Mouse (Mus musculus): ENCODE data around the gene Nkapd1. TPM values are rescaled to one million over a fixed set of nuclear protein-coding genes. Genes with fewer than 3 reads are reported as not detected.

Nkapd1 gene
- total RNA-seq, 2 experiments from 2014 or later = 19.6 to 25.3 TPM

GRCm38 (mm10) chr9:50602055-50602845, 15.0 kb downstream of the Nkapd1 start:
- ATAC-seq (ENCODE audit: poor library complexity, severe bottlenecking) = no peak

DNA sequence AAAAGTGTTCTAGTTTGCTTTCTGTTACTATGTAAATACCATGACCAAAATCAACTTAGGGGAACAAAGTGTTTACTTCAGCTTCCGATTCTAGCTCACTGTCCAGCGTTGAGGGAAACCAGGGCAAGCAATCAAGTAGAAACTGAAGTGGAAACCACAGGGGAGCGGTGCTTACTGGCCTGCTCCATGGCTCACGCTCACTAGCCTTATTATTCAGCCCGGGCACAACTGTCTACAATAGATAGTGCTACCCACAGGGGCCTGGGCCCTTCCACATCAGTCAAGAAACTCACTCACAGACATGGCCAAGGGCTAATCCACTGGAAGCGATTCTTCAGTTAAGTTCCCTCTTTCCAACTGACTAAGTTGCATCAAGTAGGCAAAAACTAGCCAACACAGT, 15.7 kb downstream of the Nkapd1 start:
- ATAC-seq (ENCODE audit: poor library complexity, severe bottlenecking) = no peak

GRCm38 (mm10) chr9:50596973-50597372, 20.3 kb downstream of the Nkapd1 start:
- ATAC-seq (ENCODE audit: poor library complexity, severe bottlenecking) = no peak

GRCm38 (mm10) chr9:50594794-50595417, 22.4 kb downstream of the Nkapd1 start:
- no peak for ATAC-seq (ENCODE audit: poor library complexity, severe bottlenecking)

DNA sequence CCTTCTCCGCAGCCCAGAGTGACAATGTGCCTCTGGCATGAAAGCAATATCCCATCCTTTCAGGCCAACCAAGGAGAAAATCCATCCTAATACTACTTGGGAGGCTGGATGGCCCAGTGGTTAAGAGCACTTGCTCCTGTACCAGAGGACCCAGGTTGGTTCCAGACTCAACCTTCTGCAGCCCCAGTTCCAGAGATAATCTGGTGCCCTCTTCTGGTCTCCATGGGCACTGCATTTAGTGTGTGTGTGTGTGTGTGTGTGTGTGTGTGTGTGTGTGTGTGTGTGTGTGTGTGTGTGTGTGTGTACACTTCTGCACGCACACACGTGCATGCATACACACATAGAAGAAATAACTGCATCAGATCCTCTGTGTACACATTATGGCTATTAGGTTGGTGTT, 23.7 kb downstream of the Nkapd1 start:
- ATAC-seq (ENCODE audit: poor library complexity, severe bottlenecking) = peak; percentile 58

- peak; percentile 87 for ATAC-seq (ENCODE audit: poor library complexity, severe bottlenecking)
Measured at GRCm38 (mm10) chr9:50592955-50593354, 24.3 kb downstream of the Nkapd1 start.

GRCm38 (mm10) chr9:50590856-50591518, 26.3 kb downstream of the Nkapd1 start:
- ATAC-seq (ENCODE audit: poor library complexity, severe bottlenecking) = peak; percentile 62

GRCm38 (mm10) chr9:50586955-50587354, 30.3 kb downstream of the Nkapd1 start:
- ATAC-seq (ENCODE audit: poor library complexity, severe bottlenecking) = no peak

- ATAC-seq (ENCODE audit: poor library complexity, severe bottlenecking) = no peak
Measured at GRCm38 (mm10) chr9:50585145-50585818, 32.0 kb downstream of the Nkapd1 start.

- no peak for ATAC-seq (ENCODE audit: poor library complexity, severe bottlenecking)
Measured at GRCm38 (mm10) chr9:50580370-50580769, 36.9 kb downstream of the Nkapd1 start.

GRCm38 (mm10) chr9:50569599-50570525, 47.4 kb downstream of the Nkapd1 start:
- no peak for ATAC-seq (ENCODE audit: poor library complexity, severe bottlenecking)

DNA sequence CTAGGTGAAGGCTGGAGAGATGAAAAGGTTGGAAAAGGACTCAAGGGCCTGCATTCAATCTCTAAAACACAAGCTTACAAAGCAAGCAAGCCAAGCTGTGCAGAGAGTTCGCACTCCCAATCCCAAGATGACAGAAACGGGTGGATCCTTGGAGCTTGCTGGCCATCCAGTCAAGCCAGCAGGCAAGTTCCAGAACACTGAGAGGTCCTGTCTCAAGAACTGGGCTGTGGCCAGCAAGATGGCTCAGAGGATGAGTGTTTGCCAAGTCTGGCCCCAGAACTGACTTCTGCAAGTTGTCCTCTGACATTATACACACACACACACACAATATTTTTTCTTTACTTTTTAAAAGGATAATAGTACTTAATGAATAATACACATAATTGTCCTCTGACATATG, 49.4 kb downstream of the Nkapd1 start:
- no peak for ATAC-seq (ENCODE audit: poor library complexity, severe bottlenecking)

GRCm38 (mm10) chr9:50567372-50567771, 49.9 kb downstream of the Nkapd1 start:
- ATAC-seq (ENCODE audit: poor library complexity, severe bottlenecking) = peak; percentile 60

GRCm38 (mm10) chr9:50565940-50566339, 51.3 kb downstream of the Nkapd1 start:
- ATAC-seq (ENCODE audit: poor library complexity, severe bottlenecking) = no peak

DNA sequence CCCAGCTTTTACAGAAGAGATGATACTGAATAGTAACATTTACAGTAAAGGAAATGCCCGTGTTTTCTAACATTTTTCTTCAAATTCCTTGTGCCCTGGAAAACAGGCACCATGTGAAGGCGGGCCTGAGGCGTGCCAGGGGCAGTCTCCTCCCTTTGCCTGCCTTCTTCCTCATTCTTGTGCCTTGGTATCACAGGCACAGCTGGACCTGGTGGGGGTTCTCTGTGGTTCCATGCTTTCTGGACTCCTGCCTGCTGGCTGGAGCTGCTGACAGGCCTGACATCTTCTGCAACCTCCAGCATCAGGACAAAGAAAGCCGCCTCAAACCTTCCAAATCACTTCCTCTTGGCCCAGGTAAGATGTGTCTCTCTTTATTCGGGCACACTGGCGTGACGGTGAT, 52.1 kb downstream of the Nkapd1 start:
- 0 out of 2 replicates have a peak, but pooled peaks have one; percentile 27 for ATAC-seq (ENCODE audit: poor library complexity, severe bottlenecking)

- ATAC-seq (ENCODE audit: poor library complexity, severe bottlenecking) = no peak
Measured at GRCm38 (mm10) chr9:50561918-50562360, 55.3 kb downstream of the Nkapd1 start.

DNA sequence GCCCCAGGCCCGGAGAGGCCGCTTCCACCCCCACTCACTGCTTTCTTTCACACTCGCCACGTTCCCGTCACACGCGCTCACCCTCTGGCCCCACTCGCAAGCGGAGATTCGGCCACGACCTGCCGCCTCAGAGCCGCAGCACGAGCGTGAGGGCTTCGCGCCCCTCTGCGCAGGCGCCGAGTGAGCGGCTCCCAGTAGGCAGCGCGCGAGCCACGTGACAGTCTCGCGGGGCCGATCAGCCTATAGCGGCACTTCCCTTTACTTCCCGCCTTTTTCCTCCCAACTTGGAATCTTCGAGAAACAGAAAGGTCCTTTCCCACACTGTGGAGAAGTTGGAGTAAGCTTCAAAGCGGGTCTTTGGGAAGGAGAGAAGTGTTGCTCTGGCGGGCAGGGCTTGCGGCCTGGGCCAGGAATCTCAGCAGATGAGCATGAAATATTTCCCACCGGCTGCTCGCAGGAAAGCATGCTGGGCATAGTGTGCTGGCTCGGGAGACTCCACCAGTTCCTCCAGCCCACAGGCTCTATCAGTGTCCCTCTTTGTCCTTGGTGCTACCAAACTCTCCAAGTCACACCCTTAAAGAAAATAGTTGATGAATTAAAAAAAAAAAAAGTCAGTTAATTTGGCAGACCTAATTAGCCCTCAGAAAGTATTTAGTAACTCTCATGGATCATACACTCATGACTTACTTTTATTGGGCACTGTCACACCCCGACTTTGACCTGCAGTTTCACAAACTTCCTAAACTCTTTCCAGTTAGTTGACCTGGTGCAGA, 55.9 kb downstream of the Nkapd1 start, which contains the start of gene Tex12:
Gene Tex12, minus strand, starts transcription at position 181 of the 773 bp plus-strand sequence.
- no peak for ATAC-seq (ENCODE audit: poor library complexity, severe bottlenecking)
